Mouse (Mus musculus) thymus, adult 2 months (tissue): ENCODE data around the gene Hist1h2ab.

Experiments used
- CTCF ChIP-seq: fragments of 200-500 bp; IDR thresholded peaks from 2 replicates; pipeline ENCODE4 v1.5.1; 2012; ENCODE audit warnings: mild to moderate bottlenecking, control low read depth, low read length, moderate library complexity, borderline replicate concordance; ENCODE audit not compliant: control insufficient read depth, poor library complexity, insufficient read depth; ENCODE audit errors: extremely low read depth
- POLR2A ChIP-seq: fragments of 200-500 bp; IDR thresholded peaks from 2 replicates; pipeline ENCODE4 v1.6.1; 2012; ENCODE audit warnings: mild to moderate bottlenecking, low read length, control low read depth, moderate library complexity; ENCODE audit not compliant: control insufficient read depth, poor library complexity, insufficient read depth; ENCODE audit errors: extremely low read depth

GRCm38 (mm10) chr13:23716261-23717042 is 34.5 kb upstream of the Hist1h2ab start:
- TF ChIP-seq CTCF = no peak
- TF ChIP-seq POLR2A = no peak
